Mouse (Mus musculus) CD4-positive, CD25-positive, alpha-beta regulatory T cell, adult 4 months (primary cell): ENCODE measurements at regions not wholly inside any gene's neighbourhood (a gene's known extent, or its start where the extent isn't known, plus 50 kb on each side); places are given as distances from the start of the nearest gene placed in this dataset.

Experiments used
- ATAC-seq: one replicate; pipeline ENCODE4 v1.8.0; 2017

GRCm38 (mm10) chr13:6060229-6060845 lies 199.1 kb downstream of the Klf6 start:
- peak; percentile 75 for ATAC-seq

DNA sequence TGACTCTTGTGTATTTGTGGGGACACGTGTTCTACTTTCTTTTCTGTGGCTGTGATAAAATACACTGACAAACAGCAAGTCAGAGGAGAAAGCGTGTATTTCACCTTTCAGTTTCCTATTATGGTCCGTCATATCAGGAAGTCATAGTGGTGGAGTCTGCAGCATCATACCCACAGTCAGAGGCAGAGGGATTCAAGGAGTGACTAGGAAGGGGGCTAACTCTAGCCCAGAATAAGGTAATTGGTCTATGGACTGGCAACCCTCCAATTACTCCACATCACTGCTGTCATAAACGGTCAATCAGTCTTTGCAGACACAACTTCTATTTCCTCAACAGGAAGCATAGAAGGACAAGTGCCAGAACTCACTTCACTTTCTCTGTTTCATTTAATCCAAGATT lies 201.0 kb downstream of the Klf6 start:
- peak; percentile 53 for ATAC-seq

DNA sequence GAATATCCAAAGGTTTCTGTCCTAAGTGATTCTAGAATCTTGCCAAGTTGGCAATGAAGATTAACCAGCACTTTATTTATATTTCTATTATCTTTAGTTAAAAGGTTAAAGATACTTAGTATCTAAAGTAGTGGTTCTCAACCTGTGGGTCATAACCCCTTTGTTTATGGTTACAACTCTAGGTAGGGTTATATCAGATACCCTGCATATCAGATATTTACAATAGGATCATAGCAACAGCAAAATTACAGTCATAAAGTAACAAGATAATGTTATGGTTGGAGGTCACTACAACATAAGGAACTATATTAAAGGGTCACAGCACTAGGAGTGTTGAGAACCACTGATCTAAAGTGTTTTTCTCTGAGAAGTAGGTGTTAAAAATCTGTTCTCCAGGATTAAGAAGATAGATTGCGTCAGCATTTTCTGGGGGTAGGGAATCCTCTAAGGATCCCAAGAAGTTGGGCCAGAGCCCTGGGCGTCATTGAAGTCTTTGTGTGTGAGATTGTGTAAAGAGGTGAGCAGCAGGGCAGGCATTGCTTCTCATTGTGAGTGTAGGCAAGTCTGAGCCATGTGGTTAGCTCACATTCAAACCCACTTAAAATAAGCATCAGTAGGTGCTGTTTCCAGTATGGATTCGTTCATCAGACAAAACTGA lies 201.6 kb downstream of the Klf6 start:
- ATAC-seq, result no peak

DNA sequence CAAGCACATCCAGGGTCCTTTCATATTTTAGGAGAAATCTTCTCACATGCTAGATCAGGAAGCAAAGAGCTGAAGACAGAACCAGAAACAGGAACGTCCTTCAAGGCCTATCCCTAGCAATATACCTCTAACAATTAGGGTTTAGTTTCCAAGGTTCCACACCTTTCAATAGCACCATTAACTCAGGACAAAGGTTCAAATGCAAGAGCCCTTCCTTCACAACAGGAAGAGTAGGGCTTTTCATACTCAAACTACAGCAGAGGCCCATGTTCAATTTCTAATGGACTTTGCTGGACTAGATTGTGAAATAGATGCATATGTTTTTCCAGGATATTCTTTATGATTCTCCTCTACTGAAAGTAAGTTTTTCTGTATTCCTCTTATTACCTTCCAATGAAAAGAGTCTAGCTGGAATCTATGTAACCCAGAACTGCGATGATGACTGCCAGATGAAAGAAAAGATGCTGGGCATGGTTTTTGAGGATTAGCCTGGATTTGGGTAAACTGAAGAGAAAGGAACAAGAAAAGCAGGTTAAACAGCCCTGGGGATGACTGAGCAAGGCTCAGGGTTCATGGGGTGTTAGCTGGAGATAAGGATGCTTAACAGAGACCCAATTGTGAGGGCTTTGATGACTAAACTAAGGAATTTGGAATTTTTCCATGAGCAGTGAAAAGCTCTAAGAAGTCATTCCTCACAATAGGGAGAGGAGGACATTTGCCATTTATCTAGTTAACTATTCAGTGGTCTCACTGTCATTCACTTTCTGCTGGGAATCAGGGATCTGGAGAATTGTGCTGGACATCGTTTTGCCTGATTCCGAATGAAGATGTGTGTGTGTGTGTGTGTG lies 215.9 kb downstream of the Klf6 start:
- no peak for ATAC-seq

DNA sequence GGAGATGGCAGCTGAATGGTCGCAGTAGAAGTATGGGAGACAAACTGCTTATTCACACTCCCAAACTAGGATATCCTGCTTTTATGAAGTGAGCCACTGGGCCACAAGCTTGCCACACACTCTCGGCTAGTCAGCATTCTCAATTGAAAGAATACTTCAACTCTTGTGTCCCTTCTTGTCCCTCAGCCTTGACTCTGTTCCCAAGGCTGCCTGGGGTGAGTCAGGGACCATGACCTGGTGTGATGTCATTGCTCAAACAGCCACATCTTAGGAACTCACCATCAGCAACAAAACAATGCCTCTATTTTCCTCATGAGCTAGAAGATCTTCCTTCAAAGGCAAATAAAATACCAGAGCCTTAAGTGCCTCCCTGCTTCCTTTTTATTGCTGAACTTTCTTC lies 224.6 kb downstream of the Klf6 start:
- ATAC-seq, result no peak

DNA sequence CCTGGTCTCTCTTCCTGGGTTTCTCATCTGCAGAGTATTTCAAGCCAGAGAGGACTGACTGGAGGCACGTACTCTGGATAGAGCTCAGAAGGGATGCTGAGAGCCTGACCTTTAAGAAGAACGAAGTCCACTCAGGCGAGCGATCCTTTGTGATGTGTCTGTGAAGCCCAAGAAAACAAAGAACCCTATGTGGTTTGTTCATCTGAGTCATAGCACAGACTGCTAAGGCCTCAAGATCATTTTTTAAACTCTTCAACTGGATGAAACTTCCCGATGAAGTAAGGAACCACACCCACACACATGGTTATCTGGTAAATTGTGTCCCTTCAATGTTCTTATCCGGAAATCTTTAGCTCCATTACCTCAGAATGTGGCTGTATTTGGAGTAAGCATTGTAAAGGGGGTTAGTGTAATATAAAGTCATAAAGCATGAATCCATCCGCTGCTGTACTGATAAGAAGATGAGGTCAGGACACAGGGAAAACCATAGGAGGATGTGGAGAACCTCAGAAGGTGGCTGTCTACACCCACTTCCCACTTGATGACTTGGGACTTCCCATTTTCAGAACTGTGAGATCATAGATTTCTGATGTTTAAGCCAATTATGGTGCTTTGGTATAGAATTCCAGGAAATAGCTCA lies 247.9 kb downstream of the Klf6 start:
- ATAC-seq, result no peak

- no peak for ATAC-seq
Observed at GRCm38 (mm10) chr13:6119703-6120102, 258.4 kb downstream of the Klf6 start.

DNA sequence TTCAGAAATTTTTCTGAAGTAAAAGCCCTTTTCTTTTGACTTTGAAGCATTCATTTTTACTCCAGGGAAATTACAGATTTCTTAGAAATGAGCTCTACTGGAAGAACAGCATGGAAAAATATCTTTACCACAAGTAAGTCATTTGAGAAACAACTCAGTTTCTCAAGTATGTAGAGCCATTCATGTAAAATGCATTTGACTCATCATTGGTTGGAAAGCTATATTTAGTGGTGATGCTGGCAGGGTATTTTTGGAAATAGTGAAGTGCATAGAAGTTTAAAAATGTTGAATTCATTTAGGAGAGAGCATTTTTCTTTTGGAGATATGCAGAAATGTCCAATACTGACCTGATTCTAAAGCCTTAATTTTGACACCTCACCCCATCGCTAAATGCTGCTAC lies 266.0 kb downstream of the Klf6 start:
- ATAC-seq, result no peak

GRCm38 (mm10) chr13:6128903-6129302 lies 267.6 kb downstream of the Klf6 start:
- ATAC-seq, result no peak

- ATAC-seq, result no peak
Observed at GRCm38 (mm10) chr13:6131363-6131762, 270.1 kb downstream of the Klf6 start.

DNA sequence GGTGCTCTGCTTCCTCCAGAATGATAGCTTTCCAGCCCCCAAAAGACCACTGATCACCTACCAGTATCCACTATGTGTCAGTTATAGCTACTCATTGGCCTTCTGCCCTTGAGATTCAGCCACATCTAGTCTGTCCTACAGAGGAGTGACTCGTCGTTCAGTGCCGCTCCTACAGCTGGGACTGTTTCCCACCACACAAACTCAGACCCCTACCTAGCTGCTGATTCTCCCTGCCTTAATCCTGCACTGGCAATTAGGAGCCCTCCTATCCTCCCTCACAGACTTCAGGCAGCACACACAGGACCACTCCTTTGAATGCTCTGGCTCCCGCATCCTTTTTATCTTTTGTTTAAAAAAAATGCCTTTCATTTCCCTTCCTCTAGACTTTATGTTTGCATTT lies 275.9 kb downstream of the Klf6 start:
- no peak for ATAC-seq

DNA sequence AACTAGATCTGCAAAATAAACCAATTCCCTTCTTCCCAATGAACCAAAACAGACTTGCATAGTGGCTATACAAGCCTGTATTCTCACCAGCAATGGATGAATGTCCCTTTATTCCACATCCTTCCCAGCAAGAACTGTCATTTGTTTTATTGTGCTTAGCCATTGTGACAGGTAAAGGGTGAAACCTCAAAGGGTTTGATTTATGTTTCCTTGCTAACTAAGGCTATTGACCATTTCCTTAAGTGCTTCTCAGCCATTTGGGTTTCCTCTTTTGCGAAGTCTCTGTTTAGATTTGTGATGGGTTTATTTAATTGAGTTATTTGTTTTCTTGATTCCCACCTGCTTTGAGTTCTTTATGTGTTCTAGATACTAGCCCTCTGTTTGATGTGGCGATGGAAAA lies 281.5 kb downstream of the Klf6 start:
- ATAC-seq, result no peak

GRCm38 (mm10) chr13:6153657-6154056 lies 292.4 kb downstream of the Klf6 start:
- no peak for ATAC-seq

DNA sequence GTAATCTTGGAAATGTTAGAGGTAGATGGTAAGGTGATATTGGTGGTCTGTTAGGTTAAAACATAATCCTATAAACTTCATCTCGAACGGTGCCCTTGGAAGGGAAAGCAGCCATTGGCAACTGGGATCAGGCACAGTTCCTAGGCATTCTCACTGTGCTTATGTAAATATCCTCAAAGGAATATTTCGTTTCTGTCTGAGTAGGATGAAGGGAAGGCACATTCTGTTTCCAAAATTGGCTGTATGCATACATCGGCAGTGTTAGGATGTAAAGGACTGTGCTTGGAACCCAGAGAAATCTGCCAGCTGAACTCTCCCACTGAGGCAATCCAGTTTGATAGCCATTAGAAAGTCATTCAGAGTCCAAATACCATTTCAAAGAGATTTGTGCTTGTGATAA lies 294.9 kb downstream of the Klf6 start:
- no peak for ATAC-seq

GRCm38 (mm10) chr13:6157029-6157428 lies 295.7 kb downstream of the Klf6 start:
- no peak for ATAC-seq

GRCm38 (mm10) chr13:6157946-6158345 lies 296.7 kb downstream of the Klf6 start:
- no peak for ATAC-seq

DNA sequence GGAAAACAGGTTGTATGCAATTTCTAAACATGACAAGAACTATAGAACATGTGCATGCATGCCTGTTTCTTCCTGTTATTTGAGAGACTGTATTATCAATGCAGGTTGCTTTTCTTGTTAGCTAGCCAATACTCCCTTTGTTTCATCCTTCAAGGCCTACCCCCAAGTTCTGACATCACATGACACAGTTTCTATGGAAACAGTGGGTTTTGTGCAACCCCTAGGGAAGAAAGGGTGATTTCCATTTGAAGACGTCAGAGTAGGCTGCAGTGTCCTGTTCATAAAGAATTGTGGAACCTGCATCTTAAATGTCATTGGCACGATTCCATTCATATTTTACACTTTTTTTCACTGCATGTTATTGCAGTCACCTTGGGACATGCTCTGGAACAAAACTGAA lies 298.1 kb downstream of the Klf6 start:
- ATAC-seq, result no peak

DNA sequence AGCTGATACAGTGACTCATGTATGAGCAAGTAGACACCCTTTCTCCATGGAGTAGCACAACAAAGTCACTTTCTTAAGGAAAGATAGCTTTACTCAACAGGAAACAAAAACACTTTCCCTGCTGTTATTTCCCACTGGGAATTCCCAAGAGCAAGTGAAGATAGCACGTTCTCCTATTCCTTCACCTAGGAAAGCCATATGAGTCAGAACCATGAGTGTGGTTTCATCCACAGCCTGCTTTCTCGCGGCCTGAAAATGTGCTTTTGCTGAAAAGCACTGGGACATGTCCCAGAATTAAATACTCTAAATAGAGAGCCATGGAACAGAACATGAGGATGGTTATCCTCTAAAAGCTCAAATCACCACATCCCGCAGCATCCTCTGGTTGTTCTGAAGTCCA lies 304.6 kb downstream of the Klf6 start:
- no peak for ATAC-seq

GRCm38 (mm10) chr13:6167055-6167761 lies 305.9 kb downstream of the Klf6 start:
- no peak for ATAC-seq

DNA sequence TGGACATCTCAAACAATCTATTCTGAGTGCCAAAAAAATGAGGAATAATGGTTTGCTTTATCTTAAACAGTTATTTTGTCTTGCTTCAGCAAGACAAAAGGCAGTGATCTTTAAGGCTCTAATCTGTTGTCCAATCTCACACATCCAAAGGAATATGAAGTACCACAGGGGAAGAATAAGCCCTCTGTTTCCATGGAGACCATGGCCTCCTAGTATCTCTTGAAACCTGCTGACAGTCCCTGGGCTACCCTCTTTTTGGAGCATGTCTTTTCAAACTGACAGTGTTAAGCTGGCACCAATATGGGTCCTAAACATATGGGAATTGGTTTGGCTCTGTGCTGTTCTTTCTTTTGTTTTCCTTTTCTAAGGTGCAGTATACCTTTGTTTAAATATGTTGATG lies 311.8 kb downstream of the Klf6 start:
- ATAC-seq, result no peak

- ATAC-seq, result no peak
Observed at GRCm38 (mm10) chr13:6178362-6179070, 317.2 kb downstream of the Klf6 start.

DNA sequence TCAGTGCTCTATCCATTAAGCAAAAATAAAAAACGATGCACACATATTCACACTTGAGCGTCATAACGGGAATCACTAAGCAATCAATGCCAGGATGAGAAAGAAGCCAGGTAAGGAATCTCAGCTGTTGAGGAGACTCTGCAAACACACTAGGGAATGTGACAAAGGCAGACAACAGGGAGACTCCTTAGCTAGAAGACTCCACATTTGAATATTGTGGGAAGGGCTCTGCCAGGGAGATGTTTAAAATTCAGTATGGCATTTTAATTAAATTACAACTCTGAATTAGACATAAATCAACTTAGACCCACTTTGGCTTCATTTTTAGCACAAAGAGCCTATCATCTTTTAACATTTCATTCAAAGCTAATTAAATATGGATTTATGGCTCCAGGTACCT lies 327.9 kb downstream of the Klf6 start:
- ATAC-seq, result no peak
